Comparison of ENCODE assay signal across 37 mouse cellular contexts in genomic region chr15:81964262-81964661, GRCm38 (mm10). TPM values are rescaled to one million over a fixed set of nuclear protein-coding genes. Genes with fewer than 3 reads are reported as not detected.
"Had no signal": no experiment of that assay in that cellular context is flagged by ENCODE, and none has a peak within 500 bp of the region (broad histone marks: within the 10 kb centered on the region; RNA-seq: fewer than 3 reads in every experiment).

No protein-coding gene starts in this region.

- DNase-seq: cerebellum, adult 9-11 months; cerebellum, postnatal 10 days; cerebellum, postnatal 14 days; cerebellum, postnatal 25 days; cerebellum, postnatal 36 days; embryo, embryonic 11 days; forebrain, postnatal 0 days; gastrocnemius, adult 2 months; gastrocnemius, postnatal 10 days; gastrocnemius, postnatal 14 days; gastrocnemius, postnatal 25 days; gastrocnemius, postnatal 36 days; heart, adult 11 months; heart, adult 18-20 months; heart, adult 2 months had no signal

- H3K36me3 ChIP-seq: embryonic facial prominence, embryonic 10.5 days; embryonic facial prominence, embryonic 12.5 days; embryonic facial prominence, embryonic 13.5 days; embryonic facial prominence, embryonic 15.5 days; forebrain, embryonic 10.5 days; forebrain, embryonic 12.5 days; forebrain, embryonic 15.5 days; heart, embryonic 10.5 days had no signal

- H3K4me2 ChIP-seq: embryonic facial prominence, embryonic 12.5 days; embryonic facial prominence, embryonic 13.5 days; embryonic facial prominence, embryonic 15.5 days; forebrain, embryonic 12.5 days; forebrain, embryonic 13.5 days; forebrain, embryonic 15.5 days had no signal

- ATAC-seq: forebrain, embryonic 13.5 days; forebrain, embryonic 14.5 days; forebrain, embryonic 15.5 days; forebrain, embryonic 16.5 days; forebrain, postnatal 0 days had no signal

- H3K27ac ChIP-seq: embryonic facial prominence, embryonic 10.5 days; embryonic facial prominence, embryonic 12.5 days; embryonic facial prominence, embryonic 13.5 days; embryonic facial prominence, embryonic 15.5 days; forebrain, embryonic 10.5 days; forebrain, embryonic 12.5 days; forebrain, embryonic 13.5 days; forebrain, embryonic 15.5 days; gastrocnemius, adult 2 months; heart, adult 2 months; heart, embryonic 10.5 days had no signal

- H3K9me3 ChIP-seq: embryonic facial prominence, embryonic 10.5 days; embryonic facial prominence, embryonic 12.5 days; embryonic facial prominence, embryonic 13.5 days; embryonic facial prominence, embryonic 15.5 days; forebrain, embryonic 10.5 days; forebrain, embryonic 12.5 days; forebrain, embryonic 13.5 days; forebrain, embryonic 15.5 days; heart, embryonic 10.5 days had no signal

- H3K4me3 ChIP-seq: embryonic facial prominence, embryonic 10.5 days; embryonic facial prominence, embryonic 12.5 days; embryonic facial prominence, embryonic 13.5 days; embryonic facial prominence, embryonic 15.5 days; erythroblast, embryonic 14.5 days; forebrain, embryonic 10.5 days; forebrain, embryonic 12.5 days; forebrain, embryonic 13.5 days; forebrain, embryonic 15.5 days; gastrocnemius, adult 2 months; heart, adult 2 months; heart, embryonic 10.5 days had no signal

- H3K27me3 ChIP-seq: embryonic facial prominence, embryonic 12.5 days; embryonic facial prominence, embryonic 13.5 days; embryonic facial prominence, embryonic 15.5 days; forebrain, embryonic 12.5 days; forebrain, embryonic 13.5 days; forebrain, embryonic 15.5 days had no signal

- H3K9ac ChIP-seq: embryonic facial prominence, embryonic 12.5 days; embryonic facial prominence, embryonic 13.5 days; embryonic facial prominence, embryonic 15.5 days; forebrain, embryonic 12.5 days; forebrain, embryonic 13.5 days; forebrain, embryonic 15.5 days; forebrain, postnatal 0 days had no signal

RNA-seq across cellular contexts. Expression of gene 1700029P11Rik, which starts 16.1 kb away (rescaled TPM):
- total RNA-seq: common myeloid progenitor, adult 5-6 weeks; forebrain, postnatal 0 days; gastrocnemius, adult 2 months; gastrocnemius, adult 8-10 months; gastrocnemius, postnatal 10 days; gastrocnemius, postnatal 14 days; gastrocnemius, postnatal 25 days; gastrocnemius, postnatal 36 days; gastrocnemius, postnatal 4 days; granulocyte monocyte progenitor cell, adult 5-6 weeks; heart, adult 18-20 months; heart, adult 2 months; heart, adult 8-10 months had no signal
- polyA plus RNA-seq: cortical plate, adult 2 months; embryonic facial prominence, embryonic 10.5 days; embryonic facial prominence, embryonic 11.5 days; embryonic facial prominence, embryonic 12.5 days; embryonic facial prominence, embryonic 13.5 days; embryonic facial prominence, embryonic 14.5 days; embryonic facial prominence, embryonic 15.5 days; erythroblast, embryonic 14.5 days; forebrain, embryonic 10.5 days; forebrain, embryonic 11.5 days; forebrain, embryonic 12.5 days; forebrain, embryonic 13.5 days; forebrain, embryonic 14.5 days; forebrain, embryonic 15.5 days; forebrain, embryonic 16.5 days; forebrain, postnatal 0 days; frontal cortex, adult 2 months; heart, adult 2 months; heart, embryonic 10.5 days had no signal

RNA-seq across cellular contexts. Expression of gene Csdc2, which starts 27.7 kb away (rescaled TPM):
- total RNA-seq: common myeloid progenitor, adult 5-6 weeks; granulocyte monocyte progenitor cell, adult 5-6 weeks had no signal
- polyA plus RNA-seq: erythroblast, embryonic 14.5 days had no signal
